Mouse (Mus musculus): ENCODE measurements at regions not wholly inside any gene's neighbourhood (a gene's known extent, or its start where the extent isn't known, plus 50 kb on each side); places are given as distances from the start of the nearest gene placed in this dataset.

DNA sequence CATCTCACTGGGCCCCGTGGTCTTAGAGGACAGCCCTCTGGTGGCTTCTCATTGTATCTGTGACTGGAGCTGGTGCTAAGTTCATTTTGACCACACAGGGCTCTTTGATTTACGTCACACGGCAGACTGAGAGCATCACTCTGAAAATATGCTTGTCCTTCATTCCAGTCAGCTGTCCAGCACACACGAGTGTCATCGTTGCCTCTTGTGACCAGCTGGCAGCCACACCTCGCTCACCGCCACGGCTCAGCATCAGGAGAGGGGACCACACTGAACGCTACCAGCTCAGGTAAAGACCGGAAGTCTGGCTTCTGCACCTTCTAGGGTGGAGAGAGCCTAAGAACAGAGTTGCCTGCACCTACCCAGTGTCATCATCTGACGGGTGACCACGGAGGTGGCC is 95.3 kb upstream of the Unc5b start:
- WGBS (ENCODE audit: insufficient replicate concordance), result 73% methylated on average over 12 of the region's 12 CpGs
- H3K9me3 ChIP-seq (ENCODE audit: low read length), result no peaks in the 10 kb centered on the region
- peaks cover 12% of the 10 kb centered on the region for H3K4me1 ChIP-seq (ENCODE audit: insufficient read depth)
- no peak overlapping the region for H3K4me2 ChIP-seq (ENCODE audit: low read depth, low read length)
- H3K36me3 ChIP-seq (replicated peaks; ENCODE audit: insufficient read depth, low read length), result no peaks in the 10 kb centered on the region
- ATAC-seq (no peak), DNase-seq (no peak)
- TF ChIP-seq EP300 (IDR thresholded peaks at IDR 0.05; ENCODE audit: low read depth) (no peak), CTCF (IDR thresholded peaks at IDR 0.05; ENCODE audit: low read depth) (no peak)
- no peak overlapping the region for H3K9ac ChIP-seq (replicated peaks)
- H3K27me3 ChIP-seq (ENCODE audit: insufficient read depth, low read length), result no peaks in the 10 kb centered on the region
- H3K4me3 ChIP-seq (ENCODE audit: low read depth, low read length), result no peak overlapping the region
- H3K27ac ChIP-seq (ENCODE audit: low read depth), result no peak overlapping the region

GRCm38 (mm10) chr10:60925644-60926043 is 94.3 kb upstream of the Unc5b start:
- H3K4me3 ChIP-seq (ENCODE audit: low read depth, low read length), result no peak overlapping the region
- H3K9ac ChIP-seq (replicated peaks), result no peak overlapping the region
- WGBS (ENCODE audit: insufficient replicate concordance), result 56% methylated on average over 2 of the region's 2 CpGs
- no peaks in the 10 kb centered on the region for H3K27me3 ChIP-seq (ENCODE audit: insufficient read depth, low read length)
- H3K4me1 ChIP-seq (ENCODE audit: insufficient read depth), result peaks cover 12% of the 10 kb centered on the region
- no peak overlapping the region for H3K4me2 ChIP-seq (ENCODE audit: low read depth, low read length)
- no peaks in the 10 kb centered on the region for H3K36me3 ChIP-seq (replicated peaks; ENCODE audit: insufficient read depth, low read length)
- ATAC-seq (peak; percentile 62; the same call in 1 of the 2 replicates), DNase-seq (no peak)
- H3K9me3 ChIP-seq (ENCODE audit: low read length), result no peaks in the 10 kb centered on the region
- H3K27ac ChIP-seq (ENCODE audit: low read depth), result no peak overlapping the region
- TF ChIP-seq EP300 (IDR thresholded peaks at IDR 0.05; ENCODE audit: low read depth) (no peak), CTCF (IDR thresholded peaks at IDR 0.05; ENCODE audit: low read depth) (no peak)

- H3K27ac ChIP-seq (ENCODE audit: low read depth), result no peak overlapping the region
- no peaks in the 10 kb centered on the region for H3K9me3 ChIP-seq (ENCODE audit: low read length)
- peaks cover 12% of the 10 kb centered on the region for H3K4me1 ChIP-seq (ENCODE audit: insufficient read depth)
- H3K4me3 ChIP-seq (ENCODE audit: low read depth, low read length), result no peak overlapping the region
- no peak overlapping the region for H3K9ac ChIP-seq (replicated peaks)
- TF ChIP-seq EP300 (IDR thresholded peaks at IDR 0.05; ENCODE audit: low read depth), result no peak
- no peak for TF ChIP-seq CTCF (IDR thresholded peaks at IDR 0.05; ENCODE audit: low read depth)
- H3K4me2 ChIP-seq (ENCODE audit: low read depth, low read length), result no peak overlapping the region
- 48% methylated on average over 2 of the region's 2 CpGs for WGBS (ENCODE audit: insufficient replicate concordance)
- no peaks in the 10 kb centered on the region for H3K36me3 ChIP-seq (replicated peaks; ENCODE audit: insufficient read depth, low read length)
- H3K27me3 ChIP-seq (ENCODE audit: insufficient read depth, low read length), result no peaks in the 10 kb centered on the region
- ATAC-seq (no peak), DNase-seq (no peak)
These were observed 93.8 kb upstream of the Unc5b start for GRCm38 (mm10) chr10:60925198-60925597.

- H3K36me3 ChIP-seq (replicated peaks; ENCODE audit: insufficient read depth, low read length), result no peaks in the 10 kb centered on the region
- no peak for TF ChIP-seq EP300 (IDR thresholded peaks at IDR 0.05; ENCODE audit: low read depth)
- no peak for TF ChIP-seq CTCF (IDR thresholded peaks at IDR 0.05; ENCODE audit: low read depth)
- H3K9ac ChIP-seq (replicated peaks), result no peak overlapping the region
- DNase-seq (no peak), ATAC-seq (no peak)
- no peak overlapping the region for H3K27ac ChIP-seq (ENCODE audit: low read depth)
- H3K27me3 ChIP-seq (ENCODE audit: insufficient read depth, low read length), result no peaks in the 10 kb centered on the region
- H3K9me3 ChIP-seq (ENCODE audit: low read length), result no peaks in the 10 kb centered on the region
- peaks cover 12% of the 10 kb centered on the region for H3K4me1 ChIP-seq (ENCODE audit: insufficient read depth)
- H3K4me3 ChIP-seq (ENCODE audit: low read depth, low read length), result no peak overlapping the region
- 77% methylated on average over 11 of the region's 11 CpGs for WGBS (ENCODE audit: insufficient replicate concordance)
- H3K4me2 ChIP-seq (ENCODE audit: low read depth, low read length), result no peak overlapping the region
These were observed 92.4 kb upstream of the Unc5b start for GRCm38 (mm10) chr10:60923806-60924205.

GRCm38 (mm10) chr10:60920621-60921020 is 89.2 kb upstream of the Unc5b start:
- Histone ChIP-seq H3K27me3 (ENCODE audit: insufficient read depth, low read length) (no peaks in the 10 kb centered on the region), H3K27ac (ENCODE audit: low read depth) (no peak overlapping the region), H3K4me3 (ENCODE audit: low read depth, low read length) (no peak overlapping the region), H3K9ac (replicated peaks) (no peak overlapping the region), H3K4me1 (ENCODE audit: insufficient read depth) (0 out of 2 replicates have a peak, but pooled peaks cover 3% of the 10 kb centered on the region), H3K9me3 (ENCODE audit: low read length) (no peaks in the 10 kb centered on the region), H3K4me2 (ENCODE audit: low read depth, low read length) (no peak overlapping the region), H3K36me3 (replicated peaks; ENCODE audit: insufficient read depth, low read length) (no peaks in the 10 kb centered on the region)
- no peak for TF ChIP-seq CTCF (IDR thresholded peaks at IDR 0.05; ENCODE audit: low read depth)
- TF ChIP-seq EP300 (IDR thresholded peaks at IDR 0.05; ENCODE audit: low read depth), result no peak
- no peak for ATAC-seq
- WGBS (ENCODE audit: insufficient replicate concordance), result 78% methylated on average over 1 of the region's 1 CpGs
- no peak for DNase-seq

- ATAC-seq, result no peak
- no peaks in the 10 kb centered on the region for H3K27me3 ChIP-seq (ENCODE audit: insufficient read depth, low read length)
- no peaks in the 10 kb centered on the region for H3K4me1 ChIP-seq (ENCODE audit: insufficient read depth)
- no peaks in the 10 kb centered on the region for H3K9me3 ChIP-seq (ENCODE audit: low read length)
- DNase-seq, result no peak
- H3K9ac ChIP-seq (replicated peaks), result no peak overlapping the region
- 46% methylated on average over 8 of the region's 8 CpGs for WGBS (ENCODE audit: insufficient replicate concordance)
- H3K4me2 ChIP-seq (ENCODE audit: low read depth, low read length), result no peak overlapping the region
- no peak overlapping the region for H3K4me3 ChIP-seq (ENCODE audit: low read depth, low read length)
- no peak overlapping the region for H3K27ac ChIP-seq (ENCODE audit: low read depth)
- no peaks in the 10 kb centered on the region for H3K36me3 ChIP-seq (replicated peaks; ENCODE audit: insufficient read depth, low read length)
- TF ChIP-seq CTCF (IDR thresholded peaks at IDR 0.05; ENCODE audit: low read depth), result no peak
- no peak for TF ChIP-seq EP300 (IDR thresholded peaks at IDR 0.05; ENCODE audit: low read depth)
These were observed 86.6 kb upstream of the Unc5b start for GRCm38 (mm10) chr10:60918020-60918419.

- Histone ChIP-seq H3K4me1 (ENCODE audit: insufficient read depth) (no peaks in the 10 kb centered on the region), H3K4me3 (ENCODE audit: low read depth, low read length) (no peak overlapping the region), H3K4me2 (ENCODE audit: low read depth, low read length) (no peak overlapping the region), H3K9me3 (ENCODE audit: low read length) (no peaks in the 10 kb centered on the region), H3K36me3 (replicated peaks; ENCODE audit: insufficient read depth, low read length) (no peaks in the 10 kb centered on the region), H3K27ac (ENCODE audit: low read depth) (no peak overlapping the region), H3K27me3 (ENCODE audit: insufficient read depth, low read length) (no peaks in the 10 kb centered on the region), H3K9ac (replicated peaks) (no peak overlapping the region)
- DNase-seq, result no peak
- TF ChIP-seq EP300 (IDR thresholded peaks at IDR 0.05; ENCODE audit: low read depth) (no peak), CTCF (IDR thresholded peaks at IDR 0.05; ENCODE audit: low read depth) (no peak)
- no peak for ATAC-seq
- 24% methylated on average over 7 of the region's 7 CpGs for WGBS (ENCODE audit: insufficient replicate concordance)
These were observed 83.0 kb upstream of the Unc5b start for GRCm38 (mm10) chr10:60914391-60914790.

All from liver, postnatal 0 days (tissue).